Mouse (Mus musculus) brown adipose tissue, adult 24 weeks (tissue): Measurements from ENCODE around the gene Tox2. TPM values are rescaled to one million over a fixed set of nuclear protein-coding genes. Genes with fewer than 3 reads are reported as not detected.

Experiments
- H3K27ac ChIP-seq: fragments of 200-500 bp; replicated peaks from 2 replicates; pipeline ENCODE4 v1.5.1; 2012; ENCODE audit warnings: low read depth, mild to moderate bottlenecking, low read length
- H3K4me1 ChIP-seq: fragments of 200-500 bp; 2 replicates; pipeline ENCODE4 v1.6.1; 2012; ENCODE audit warnings: low read length, mixed read lengths; ENCODE audit not compliant: control insufficient read depth, insufficient read depth, insufficient read length
- H3K4me3 ChIP-seq: fragments of 200-500 bp; 2 replicates; pipeline ENCODE4 v1.5.1; 2012; ENCODE audit warnings: low read depth, mild to moderate bottlenecking, low read length, moderate library complexity; ENCODE audit not compliant: insufficient read depth
- polyA plus RNA-seq: library from polyadenylated mRNA; stranded (reverse); fragments of >200 nt; gene quantifications from 2 replicates; pipeline ENCODE4 v1.2.4, GENCODE M21; 2012; ENCODE audit not compliant: missing spikeins, insufficient read depth, insufficient read length

Gene Tox2
- polyA plus RNA-seq, 1 experiment: 0.48 TPM

DNA sequence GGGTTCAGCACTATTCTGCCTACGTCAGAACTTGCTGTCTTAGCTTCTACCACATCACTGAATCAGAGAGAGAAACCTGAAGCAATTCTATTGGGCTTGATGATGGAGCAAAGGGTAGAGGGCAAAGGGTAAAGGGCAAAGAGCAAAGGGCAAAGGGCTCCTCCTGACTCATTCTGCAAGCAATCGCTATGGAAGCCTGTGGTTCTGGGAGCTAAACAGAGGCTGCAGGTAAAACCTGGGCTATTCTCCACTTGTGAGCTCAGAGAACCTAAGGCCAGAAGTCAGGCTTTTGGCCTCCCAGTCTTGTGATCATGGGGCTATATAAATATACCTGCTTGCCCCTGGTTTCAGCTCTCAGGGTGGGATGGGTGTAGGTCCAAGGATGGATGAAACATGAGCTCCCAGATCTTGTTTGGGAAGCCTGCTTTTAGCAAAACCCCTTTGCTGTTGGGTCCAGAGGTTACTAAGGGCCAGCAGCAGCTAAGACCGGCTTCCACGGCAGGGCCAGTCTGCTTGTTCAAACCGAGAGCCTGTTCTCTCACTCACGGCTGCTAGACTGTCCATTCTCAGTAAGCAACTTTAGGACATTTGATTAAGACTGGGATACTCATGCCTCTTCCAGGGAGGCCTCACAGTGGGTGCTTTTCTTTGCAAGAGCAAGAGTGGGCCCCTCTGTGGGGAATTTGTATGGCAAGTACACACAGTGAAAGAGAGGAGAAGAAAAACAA is 7.7 kb upstream of the Tox2 start:
- no peaks in the 10 kb centered on the region for H3K4me1 ChIP-seq

DNA sequence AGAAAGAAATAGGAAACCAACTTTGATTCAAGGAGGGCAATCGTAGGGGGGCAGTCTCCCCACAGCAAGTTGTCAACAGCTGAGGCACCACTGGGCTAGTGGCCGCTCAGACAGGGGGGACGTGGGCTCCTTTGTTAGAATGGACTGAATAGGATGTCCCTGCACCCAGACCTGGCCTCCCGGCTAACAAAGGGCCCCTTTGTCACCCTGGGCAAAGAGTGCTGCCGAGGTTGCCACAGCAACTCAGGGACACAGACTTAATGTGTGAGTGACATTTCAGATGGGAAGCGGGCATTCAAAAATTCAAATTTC is 7.1 kb upstream of the Tox2 start:
- no peak overlapping the region for H3K4me3 ChIP-seq
- H3K4me1 ChIP-seq: no peaks in the 10 kb centered on the region
- H3K27ac ChIP-seq: no peak overlapping the region

More for the DNA sequence above, 7.7 kb upstream of the Tox2 start:
- Histone ChIP-seq H3K27ac (no peak overlapping the region), H3K4me3 (no peak overlapping the region)

DNA sequence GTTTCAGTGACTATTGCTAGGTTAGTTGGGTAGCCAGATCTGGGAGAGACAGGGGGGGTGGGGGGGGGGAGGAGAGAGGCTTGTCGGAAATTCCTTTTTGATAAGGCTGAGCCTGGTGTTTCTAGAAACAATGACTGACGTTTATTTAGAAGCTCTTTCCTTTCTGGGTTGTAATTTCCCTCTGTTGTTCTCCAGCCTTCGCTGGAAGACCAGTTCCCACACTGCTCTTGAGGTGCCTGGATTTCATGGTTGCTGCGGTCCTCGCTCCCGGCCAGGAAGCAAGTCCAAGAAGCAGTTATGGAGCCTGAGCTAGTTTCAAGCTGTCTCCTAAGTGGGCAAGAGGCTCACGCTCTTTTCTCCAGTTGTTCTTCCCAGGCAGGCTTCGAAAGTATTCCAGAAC is 1.0 kb upstream of the Tox2 start:
- no peaks in the 10 kb centered on the region for H3K4me1 ChIP-seq
- H3K27ac ChIP-seq: no peak overlapping the region; the same call in 1 of the 2 replicates
- peak overlapping the region; percentile 6 for H3K4me3 ChIP-seq

DNA sequence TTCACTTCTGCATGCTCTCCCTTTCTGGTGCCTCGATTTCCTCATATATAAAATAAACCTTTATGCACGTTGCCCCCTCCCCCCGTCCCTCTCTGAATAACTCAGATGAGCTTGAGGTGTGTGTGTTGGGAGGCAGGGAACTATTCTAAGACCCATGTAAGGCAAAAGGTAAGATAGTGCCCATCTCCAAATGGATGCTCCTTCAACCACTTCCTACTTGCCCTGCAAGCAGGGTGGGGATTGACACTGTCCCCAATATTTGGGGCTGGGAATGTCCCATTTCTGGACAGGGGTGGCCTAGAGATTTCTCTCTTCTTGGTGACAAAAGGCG is 407 bp upstream of the Tox2 start:
- Histone ChIP-seq H3K27ac (no peak overlapping the region), H3K4me1 (no peaks in the 10 kb centered on the region), H3K4me3 (peak overlapping the region; percentile 6)

DNA sequence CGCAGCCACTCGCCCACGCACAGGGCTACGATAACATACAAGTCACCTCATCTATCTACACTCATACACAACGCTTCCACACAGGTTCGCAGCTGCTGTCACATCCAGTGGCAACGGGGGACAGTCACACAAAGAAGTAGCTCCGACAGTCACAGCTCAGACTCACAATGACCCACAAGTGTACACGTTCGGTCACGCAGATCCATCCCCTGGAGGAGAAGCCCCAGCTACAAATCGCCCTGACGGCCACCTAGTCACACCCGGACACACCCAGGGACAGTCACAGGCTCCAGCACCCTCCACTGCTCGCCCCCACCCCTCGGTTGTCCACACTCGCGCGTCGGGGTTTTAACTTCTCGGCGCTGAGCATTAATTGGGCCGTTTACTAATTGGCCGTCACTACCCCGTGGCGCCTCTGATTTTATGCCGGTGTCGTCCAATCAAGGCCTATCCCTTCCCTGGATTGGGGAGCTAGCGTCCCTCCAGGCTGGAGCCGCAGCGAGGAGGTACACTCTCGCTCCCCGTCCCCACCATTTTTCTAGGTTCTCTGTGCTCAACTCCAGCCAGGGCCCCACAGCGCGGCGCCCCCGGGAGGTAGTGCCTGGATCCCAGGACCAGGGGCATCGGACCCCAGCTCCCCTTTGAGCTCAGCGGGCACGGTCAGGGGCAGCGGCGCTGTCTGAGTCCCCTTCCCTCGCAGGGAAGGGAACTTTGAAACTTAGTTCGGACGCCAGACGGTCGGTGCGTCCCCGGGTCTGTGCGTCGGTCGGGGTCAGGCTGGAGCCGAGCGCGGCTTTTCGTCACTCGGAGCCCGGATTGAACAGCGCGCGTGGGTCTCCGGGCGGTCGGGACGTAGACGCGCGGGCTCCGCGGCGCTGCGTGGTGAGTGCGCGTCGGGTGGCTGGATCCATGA is 966 bp downstream of the Tox2 start:
- peak overlapping the region; percentile 45 for H3K4me3 ChIP-seq
- no peaks in the 10 kb centered on the region for H3K4me1 ChIP-seq
- H3K27ac ChIP-seq: no peak overlapping the region

DNA sequence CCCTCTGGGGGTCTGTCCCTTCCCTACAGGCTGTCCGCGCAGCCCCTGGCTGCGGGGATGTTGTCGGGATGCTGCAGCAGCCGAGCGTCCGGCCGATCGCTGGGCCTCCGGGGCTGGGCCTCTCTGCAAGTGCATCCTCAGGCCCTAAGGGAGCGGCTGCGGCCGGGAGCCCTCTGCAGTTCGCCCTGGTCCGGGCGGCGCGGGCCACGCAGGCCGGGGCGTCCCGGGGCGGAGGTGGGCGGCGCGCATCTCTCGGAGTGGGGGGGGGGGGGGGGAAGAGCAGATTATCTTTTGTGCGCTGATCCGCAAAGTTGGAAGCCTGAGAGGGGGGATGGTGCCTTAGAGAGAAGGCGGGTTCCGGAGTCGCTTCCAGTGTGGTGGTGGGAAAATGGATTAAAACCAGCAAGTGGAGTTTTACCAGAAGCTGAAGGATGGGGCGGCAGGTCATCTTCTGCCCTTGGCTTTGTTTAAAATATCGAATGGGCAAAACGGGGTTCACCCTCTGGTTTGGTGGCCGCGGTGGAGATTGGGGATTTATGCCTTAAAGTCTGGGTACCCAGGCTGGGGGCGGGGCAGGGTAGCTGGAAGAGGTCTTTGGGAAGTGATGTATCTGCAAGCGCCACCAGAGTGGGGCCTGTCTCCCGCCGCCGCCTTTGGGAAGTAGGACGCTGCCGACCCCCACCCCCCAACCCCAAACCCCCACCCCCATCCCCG is 1.8 kb downstream of the Tox2 start:
- Histone ChIP-seq H3K4me1 (no peaks in the 10 kb centered on the region), H3K4me3 (peak overlapping the region; percentile 45), H3K27ac (no peak overlapping the region)

DNA sequence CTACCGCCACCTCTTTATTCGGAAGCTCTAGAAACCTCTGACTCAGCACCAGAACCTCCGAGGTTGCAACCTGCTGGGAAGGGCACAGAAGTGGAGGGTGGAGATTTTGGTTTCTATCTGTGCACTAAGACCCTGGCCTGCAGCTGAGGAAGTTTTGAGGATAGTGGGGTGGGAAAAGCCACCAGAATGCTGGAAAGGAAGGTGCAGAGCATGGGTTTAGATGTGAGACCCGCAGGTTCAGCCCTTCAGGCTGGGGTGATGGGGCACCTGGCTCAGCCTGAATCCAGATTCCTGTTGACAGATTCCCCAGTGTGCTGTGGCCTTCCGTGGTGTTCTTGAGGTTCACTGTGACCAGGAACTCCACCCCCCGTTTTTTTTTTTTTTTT is 2.3 kb downstream of the Tox2 start:
- no peak overlapping the region for H3K27ac ChIP-seq
- no peak overlapping the region for H3K4me3 ChIP-seq
- no peaks in the 10 kb centered on the region for H3K4me1 ChIP-seq

DNA sequence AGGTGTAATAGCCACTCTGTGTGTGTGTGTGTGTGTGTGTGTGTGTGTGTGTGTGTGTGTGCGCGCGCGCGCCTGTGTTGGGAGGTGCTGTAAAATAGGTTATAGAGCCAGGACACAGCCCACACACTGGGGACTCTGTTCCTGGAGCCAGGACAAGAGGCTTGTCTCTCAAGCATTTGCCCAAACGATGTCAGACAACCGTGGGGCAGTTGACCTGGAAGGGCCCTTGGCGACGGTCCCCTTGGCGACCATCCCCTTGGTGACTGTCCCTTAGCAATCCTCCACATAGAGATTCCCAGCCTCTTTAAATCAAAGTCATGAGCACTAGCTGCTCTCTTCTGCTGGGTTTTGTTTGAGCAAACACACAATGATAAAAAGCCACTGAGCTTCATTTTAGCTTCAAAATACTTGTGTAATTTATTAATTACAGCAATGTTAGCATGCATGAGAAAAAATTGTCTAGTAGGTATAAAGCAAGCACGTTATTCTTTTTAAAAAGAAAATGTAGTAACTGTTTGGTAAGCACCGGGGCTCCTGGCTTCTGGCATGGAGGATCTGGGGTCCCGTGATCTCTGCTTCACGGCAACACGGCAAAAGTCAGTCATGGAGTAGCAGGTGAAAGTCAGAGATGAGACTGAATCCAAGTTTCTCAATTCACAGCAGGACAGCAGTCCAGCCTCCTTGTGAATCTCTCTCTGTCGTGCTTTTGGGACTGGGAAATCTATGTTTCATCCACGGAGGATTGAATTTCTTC is 3.0 kb downstream of the Tox2 start:
- Histone ChIP-seq H3K4me3 (no peak overlapping the region), H3K4me1 (no peaks in the 10 kb centered on the region), H3K27ac (no peak overlapping the region)

DNA sequence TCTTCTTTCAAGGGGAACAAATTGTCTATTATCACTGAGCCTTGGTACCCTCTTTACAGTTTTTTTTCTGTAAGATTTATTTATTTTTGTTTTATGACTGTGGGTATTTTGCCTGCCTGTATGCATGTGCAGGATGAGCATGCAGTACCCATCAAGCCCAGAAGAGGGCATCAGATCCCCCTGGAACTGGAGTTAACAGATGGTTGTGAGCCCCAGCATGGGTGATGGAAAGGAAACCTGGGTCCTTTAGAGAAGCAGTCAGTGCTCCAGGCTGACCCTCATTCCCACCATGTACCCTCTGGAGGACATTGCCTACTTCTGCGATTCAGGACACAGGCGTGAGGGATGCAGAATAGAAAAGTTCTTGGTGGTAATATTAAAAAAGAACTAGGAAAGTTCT is 4.4 kb downstream of the Tox2 start:
- H3K4me1 ChIP-seq: no peaks in the 10 kb centered on the region
- no peak overlapping the region for H3K4me3 ChIP-seq
- no peak overlapping the region for H3K27ac ChIP-seq

DNA sequence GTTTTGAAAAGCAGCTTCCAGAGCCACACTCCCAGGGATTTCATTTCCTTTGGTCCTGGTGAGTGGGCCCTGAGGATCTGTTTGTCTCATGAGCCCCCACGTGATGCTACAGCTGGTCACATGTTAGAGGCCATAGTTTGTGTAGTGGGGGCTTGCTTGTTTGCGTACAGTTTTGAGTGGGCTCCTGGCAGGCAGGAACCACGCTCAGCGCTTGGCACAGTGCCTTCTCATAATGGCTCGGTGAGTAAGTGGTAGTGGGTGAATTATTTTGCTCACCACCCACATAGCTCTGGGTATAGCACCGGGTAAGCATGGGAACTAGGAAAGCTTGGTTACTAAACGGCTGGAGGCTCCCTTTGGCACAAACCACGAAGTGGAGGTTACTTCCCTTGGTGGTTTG is 6.2 kb downstream of the Tox2 start:
- Histone ChIP-seq H3K4me1 (no peaks in the 10 kb centered on the region), H3K4me3 (no peak overlapping the region), H3K27ac (no peak overlapping the region)

DNA sequence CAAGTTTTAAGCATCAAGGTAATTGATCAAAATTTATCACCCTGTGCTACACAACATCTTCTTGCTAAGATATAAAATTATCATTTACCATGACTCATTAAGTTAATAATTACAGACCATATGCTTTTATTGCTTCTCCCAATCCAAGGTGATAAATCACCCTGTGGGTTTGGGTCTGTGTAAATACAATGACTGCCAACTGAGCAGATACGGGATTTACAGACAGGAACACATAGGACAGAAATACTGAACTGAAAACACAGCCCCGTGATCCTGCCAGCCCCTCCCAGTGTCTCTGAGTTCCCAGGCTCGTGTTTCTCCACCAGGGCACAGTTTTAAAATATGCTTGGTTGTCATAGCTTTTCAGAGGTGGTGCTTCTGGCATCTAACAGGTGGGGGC is 10.2 kb downstream of the Tox2 start:
- no peak overlapping the region for H3K27ac ChIP-seq
- H3K4me3 ChIP-seq: no peak overlapping the region
- no peaks in the 10 kb centered on the region for H3K4me1 ChIP-seq

DNA sequence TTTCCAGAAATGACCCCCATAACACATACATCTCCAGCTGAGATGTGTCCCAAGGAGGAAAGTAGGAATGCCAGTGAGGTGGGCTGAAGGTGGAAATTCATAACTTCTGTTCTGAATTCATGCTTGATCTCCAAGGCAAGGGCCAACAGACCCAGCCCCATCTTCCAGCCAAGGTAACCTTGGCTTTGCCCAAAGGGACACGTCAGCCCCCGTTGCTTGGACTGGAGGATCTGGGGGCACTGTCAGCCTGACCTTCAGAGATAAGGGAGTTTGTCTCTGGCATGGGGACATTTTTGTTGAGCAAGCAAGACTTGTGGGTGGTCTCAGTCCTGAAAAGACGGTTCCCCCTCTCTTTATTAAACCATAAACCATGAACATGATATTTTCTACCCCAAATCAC is 15.2 kb downstream of the Tox2 start:
- H3K4me3 ChIP-seq: no peak overlapping the region
- no peaks in the 10 kb centered on the region for H3K4me1 ChIP-seq

DNA sequence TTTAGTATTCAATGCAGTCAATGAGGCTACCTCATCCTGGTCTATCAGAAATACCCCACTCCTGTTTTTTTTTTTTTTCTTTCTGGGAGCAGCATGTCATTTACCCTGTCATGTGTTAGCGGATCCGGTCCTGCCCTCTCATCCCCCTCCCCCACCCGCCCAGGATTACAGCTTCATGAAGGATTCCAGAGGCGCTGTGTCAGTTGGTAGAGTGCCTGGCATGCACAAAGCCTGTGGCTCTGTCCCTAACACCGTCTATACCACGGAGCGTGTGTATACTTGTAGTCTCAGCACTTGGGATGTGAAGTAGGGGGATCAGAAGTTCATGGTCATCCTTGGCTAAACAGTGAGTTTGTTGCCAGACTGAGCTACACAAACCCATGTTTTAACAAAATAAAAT is 15.6 kb downstream of the Tox2 start:
- H3K27ac ChIP-seq: no peak overlapping the region
- no peaks in the 10 kb centered on the region for H3K4me1 ChIP-seq
- no peak overlapping the region for H3K4me3 ChIP-seq

More for the DNA sequence above, 15.2 kb downstream of the Tox2 start:
- H3K27ac ChIP-seq: no peak overlapping the region

DNA sequence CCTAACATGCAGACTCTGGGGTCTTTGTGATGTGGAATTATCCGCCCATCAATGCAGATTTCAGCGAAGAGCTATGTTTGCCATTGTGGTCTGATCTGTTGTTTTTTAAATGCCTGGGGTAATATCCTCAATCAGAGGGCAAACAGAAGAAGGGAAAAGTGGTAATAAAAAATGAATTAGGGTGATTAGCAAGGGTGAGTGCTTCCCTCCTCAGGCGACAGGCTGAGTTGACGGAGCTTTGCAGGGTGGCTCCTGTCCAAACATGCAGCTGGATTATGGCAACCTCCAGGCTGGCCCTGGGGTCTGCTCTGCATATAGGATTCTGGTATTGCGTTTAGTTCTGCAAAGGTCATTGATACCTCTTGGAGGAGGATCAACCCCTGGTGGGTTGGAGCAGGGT is 16.5 kb downstream of the Tox2 start:
- H3K4me1 ChIP-seq: no peaks in the 10 kb centered on the region
- H3K4me3 ChIP-seq: no peak overlapping the region
- H3K27ac ChIP-seq: no peak overlapping the region

DNA sequence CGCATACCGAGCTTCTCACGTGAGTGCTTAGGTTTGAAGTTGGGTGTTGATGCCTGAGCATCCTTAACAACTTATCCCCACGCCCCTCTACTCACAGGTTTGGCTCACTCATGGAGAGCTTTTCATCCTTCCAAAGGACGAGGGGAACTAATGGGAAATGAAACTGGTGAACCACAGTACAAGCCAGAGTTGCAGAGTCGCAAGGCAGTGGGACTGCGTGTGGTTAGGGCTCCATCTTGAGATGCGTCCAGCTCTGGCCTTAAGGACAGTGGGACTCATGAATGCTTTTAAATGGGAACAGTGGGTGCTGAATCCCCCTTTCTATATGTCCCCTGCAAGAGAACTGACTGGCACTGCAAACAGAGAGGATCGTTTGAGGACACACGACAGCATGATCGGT is 17.8 kb downstream of the Tox2 start:
- Histone ChIP-seq H3K27ac (no peak overlapping the region), H3K4me1 (no peaks in the 10 kb centered on the region), H3K4me3 (no peak overlapping the region)
